Mouse (Mus musculus) 3T3-L1 (cell line): ENCODE measurements at regions not wholly inside any gene's neighbourhood (a gene's known extent, or its start where the extent isn't known, plus 50 kb on each side); places are given as distances from the start of the nearest gene placed in this dataset.
A peak's percentile ranks its signal among the peaks of the same experiment; 100 is the strongest.

Experiments used
- DNase-seq: peaks from one replicate; pipeline ENCODE4 v3.0.0-alpha.2; 2015; ENCODE audit warnings: low read depth, low spot score

GRCm38 (mm10) chr1:152313480-152313879 lies 73.0 kb downstream of the Tsen15 start:
- peak; percentile 38 for DNase-seq

GRCm38 (mm10) chr1:152305461-152305860 lies 81.0 kb downstream of the Tsen15 start:
- peak; percentile 50 for DNase-seq

- DNase-seq = no peak
These were observed 81.9 kb downstream of the Tsen15 start for GRCm38 (mm10) chr1:152304487-152305130.

- DNase-seq = no peak
These were observed 85.1 kb downstream of the Tsen15 start for GRCm38 (mm10) chr1:152301355-152301754.

- no peak for DNase-seq
These were observed 94.2 kb downstream of the Tsen15 start for GRCm38 (mm10) chr1:152292196-152292736.

- DNase-seq = peak; percentile 42
These were observed 95.7 kb downstream of the Tsen15 start for GRCm38 (mm10) chr1:152290768-152291167.

- no peak for DNase-seq
These were observed 98.7 kb downstream of the Tsen15 start for GRCm38 (mm10) chr1:152287566-152288490.

GRCm38 (mm10) chr1:152286677-152287076 lies 99.8 kb downstream of the Tsen15 start:
- DNase-seq = no peak

- DNase-seq = no peak
These were observed 104.4 kb downstream of the Tsen15 start for GRCm38 (mm10) chr1:152282106-152282505.

GRCm38 (mm10) chr1:152281201-152281600 lies 105.3 kb downstream of the Tsen15 start:
- no peak for DNase-seq

- peak; percentile 34 for DNase-seq
These were observed 106.5 kb downstream of the Tsen15 start for GRCm38 (mm10) chr1:152280014-152280413.

- no peak for DNase-seq
These were observed 111.5 kb downstream of the Tsen15 start for GRCm38 (mm10) chr1:152275011-152275410.

GRCm38 (mm10) chr1:152273430-152273829 lies 113.1 kb downstream of the Tsen15 start:
- DNase-seq = no peak

GRCm38 (mm10) chr1:152269936-152270702 lies 116.4 kb downstream of the Tsen15 start:
- DNase-seq = no peak

GRCm38 (mm10) chr1:152266390-152266789 lies 120.1 kb downstream of the Tsen15 start:
- no peak for DNase-seq

GRCm38 (mm10) chr1:152264981-152265380 lies 121.5 kb downstream of the Tsen15 start:
- DNase-seq = no peak

GRCm38 (mm10) chr1:152261472-152261871 lies 125.0 kb downstream of the Tsen15 start:
- DNase-seq = no peak

- peak; percentile 21 for DNase-seq
These were observed 125.5 kb downstream of the Tsen15 start for GRCm38 (mm10) chr1:152260950-152261349.

- DNase-seq = no peak
These were observed 128.2 kb downstream of the Tsen15 start for GRCm38 (mm10) chr1:152258258-152258657.

GRCm38 (mm10) chr1:152253906-152254305 lies 132.6 kb downstream of the Tsen15 start:
- no peak for DNase-seq

GRCm38 (mm10) chr1:152253486-152253885 lies 133.0 kb downstream of the Tsen15 start:
- no peak for DNase-seq
